Comparison of ENCODE assay signal across 10 mouse cellular contexts in genomic region chr9:83482176-83482949, GRCm38 (mm10). TPM values are rescaled to one million over a fixed set of nuclear protein-coding genes. Genes with fewer than 3 reads are reported as not detected.
DNase-seq lines count a peak whose midpoint lies in the region; ATAC-seq and TF ChIP-seq lines count a peak whose summit lies in the region.
"Had no signal": no experiment of that assay in that cellular context is flagged by ENCODE, and none has a peak within 500 bp of the region (broad histone marks: within the 10 kb centered on the region; RNA-seq: fewer than 3 reads in every experiment).

No protein-coding gene starts in this region.

- no peak overlapping the region for H3K4me2 ChIP-seq in midbrain, embryonic 11.5 days
- H3K4me2 ChIP-seq in midbrain, embryonic 16.5 days (ENCODE audit: low read length), result no peak overlapping the region
- H3K4me2 ChIP-seq in stomach, embryonic 15.5 days, result no peak overlapping the region

- H3K27ac ChIP-seq in heart, embryonic 10.5 days, result peak overlapping the region; percentile 63
- no peak overlapping the region for H3K27ac ChIP-seq in midbrain, embryonic 11.5 days (ENCODE audit: low read depth, low read length)
- no peak overlapping the region for H3K27ac ChIP-seq in midbrain, embryonic 16.5 days (ENCODE audit: low read length)
- H3K27ac ChIP-seq in stomach, embryonic 15.5 days, result no peak overlapping the region
- H3K27ac ChIP-seq in layer of hippocampus, adult 2 months, result no peak overlapping the region

- no peak overlapping the region for H3K4me3 ChIP-seq in heart, embryonic 10.5 days
- H3K4me3 ChIP-seq in midbrain, embryonic 11.5 days (ENCODE audit: low read depth, low read length), result no peak overlapping the region
- no peak overlapping the region for H3K4me3 ChIP-seq in midbrain, embryonic 16.5 days (ENCODE audit: low read depth, low read length)
- H3K4me3 ChIP-seq in stomach, embryonic 15.5 days (replicated peaks), result no peak overlapping the region
- no peak overlapping the region for H3K4me3 ChIP-seq in layer of hippocampus, adult 2 months

- intact Hi-C loops in heart, postnatal 10 days (cut with DNase I), result no loop called here

- H3K27me3 ChIP-seq in heart, embryonic 10.5 days (ENCODE audit: insufficient read depth, poor library complexity, severe bottlenecking), result no peaks in the 10 kb centered on the region
- H3K27me3 ChIP-seq in midbrain, embryonic 11.5 days (ENCODE audit: control insufficient read depth, insufficient read depth, low read length), result no peaks in the 10 kb centered on the region
- no peaks in the 10 kb centered on the region for H3K27me3 ChIP-seq in midbrain, embryonic 16.5 days (ENCODE audit: control insufficient read depth, insufficient read depth, low read depth, low read length)
- H3K27me3 ChIP-seq in stomach, embryonic 15.5 days (replicated peaks), result no peaks in the 10 kb centered on the region

- peak; percentile 75 for DNase-seq in heart, embryonic 10.5 days (ENCODE audit: low spot score)
- no peak for DNase-seq in heart, postnatal 10 days
- peak; percentile 82 for DNase-seq in midbrain, embryonic 11.5 days (ENCODE audit: low spot score, missing footprints)
- peak; percentile 28 for DNase-seq in forelimb bud, embryonic 11.5 days (ENCODE audit: low read depth, low spot score)
- DNase-seq in left cerebral cortex, adult 9 months (ENCODE audit: low spot score in 2 of 2), result no peak
- DNase-seq in layer of hippocampus, adult 2 months (ENCODE audit: low spot score in 2 of 2), result no peak
- DNase-seq: B cell, adult 2 months; cerebellum, postnatal 36 days had no signal

- peak; percentile 88 for ATAC-seq in midbrain, embryonic 11.5 days (ENCODE audit: low FRiP score)
- ATAC-seq in midbrain, embryonic 16.5 days, result no peak
- ATAC-seq in stomach, embryonic 15.5 days (ENCODE audit: insufficient read depth, low FRiP score, low read depth), result peak; percentile 35; the same call in 1 of the 2 replicates

- H3K4me1 ChIP-seq in heart, embryonic 10.5 days, result peaks cover 10% of the 10 kb centered on the region
- H3K4me1 ChIP-seq in midbrain, embryonic 11.5 days (ENCODE audit: control insufficient read depth, insufficient read depth, low read length), result no peaks in the 10 kb centered on the region
- no peaks in the 10 kb centered on the region for H3K4me1 ChIP-seq in midbrain, embryonic 16.5 days (ENCODE audit: control insufficient read depth, insufficient read depth, low read length)
- H3K4me1 ChIP-seq in stomach, embryonic 15.5 days, result no peaks in the 10 kb centered on the region

- 78% methylated on average over 4 of the region's 4 CpGs for WGBS in heart, embryonic 10.5 days
- WGBS in midbrain, embryonic 11.5 days, result 89% methylated on average over 4 of the region's 4 CpGs
- 82% methylated on average over 4 of the region's 4 CpGs for WGBS in midbrain, embryonic 16.5 days
- WGBS in stomach, embryonic 15.5 days, result 80% methylated on average over 4 of the region's 4 CpGs

- H3K9me3 ChIP-seq in heart, embryonic 10.5 days, result no peaks in the 10 kb centered on the region
- H3K9me3 ChIP-seq in midbrain, embryonic 11.5 days (ENCODE audit: control insufficient read depth, low read length), result no peaks in the 10 kb centered on the region
- H3K9me3 ChIP-seq in midbrain, embryonic 16.5 days (replicated peaks; ENCODE audit: control insufficient read depth, low read length, poor library complexity, severe bottlenecking), result no peaks in the 10 kb centered on the region
- no peaks in the 10 kb centered on the region for H3K9me3 ChIP-seq in stomach, embryonic 15.5 days

- no peak overlapping the region; the same call in 1 of the 2 replicates for H3K9ac ChIP-seq in midbrain, embryonic 11.5 days (ENCODE audit: low read length)
- H3K9ac ChIP-seq in midbrain, embryonic 16.5 days (ENCODE audit: low read depth, low read length), result no peak overlapping the region
- H3K9ac ChIP-seq in stomach, embryonic 15.5 days, result no peak overlapping the region

- no peaks in the 10 kb centered on the region for H3K36me3 ChIP-seq in heart, embryonic 10.5 days
- H3K36me3 ChIP-seq in midbrain, embryonic 11.5 days (ENCODE audit: control insufficient read depth, insufficient read depth, low read length), result no peaks in the 10 kb centered on the region
- H3K36me3 ChIP-seq in midbrain, embryonic 16.5 days (ENCODE audit: control insufficient read depth, insufficient read depth, low read length), result no peaks in the 10 kb centered on the region
- no peaks in the 10 kb centered on the region for H3K36me3 ChIP-seq in stomach, embryonic 15.5 days

- no peak for TF ChIP-seq CTCF in layer of hippocampus, adult 2 months (conservative IDR thresholded peaks at IDR 0.05)

RNA-seq across cellular contexts. Expression of gene Lca5, which starts 41.4 kb away (rescaled TPM):
- polyA plus RNA-seq in heart, embryonic 10.5 days (2016; fragmentation: Nextera tagmentation; extraction: Ambion mirVana), result 15.9 and 16.0 TPM in 2 replicates
- 1 to 10 TPM; 5.5 to 6.8 TPM for total RNA-seq in heart, postnatal 10 days (2021)
- polyA plus RNA-seq in midbrain, embryonic 11.5 days (2014; fragmentation: Nextera tagmentation; extraction: Ambion mirVana), result 23.6 and 25.1 TPM in 2 replicates
- 14.2 and 19.8 TPM in 2 replicates for polyA plus RNA-seq in midbrain, embryonic 16.5 days (2015; fragmentation: Nextera tagmentation; extraction: Ambion mirVana)
- polyA plus RNA-seq in stomach, embryonic 15.5 days (2015; fragmentation: Nextera tagmentation; extraction: Ambion mirVana), result 12.0 and 12.2 TPM in 2 replicates
- 10 to 100 TPM; 16.8 to 20.6 TPM for total RNA-seq in layer of hippocampus, adult 2 months (2021)

Comparison
In these comparisons a context has a peak if more than half of its experiments do, and no peak if none do; other contexts are left out.
1. DNase-seq: peak in heart, embryonic 10.5 days (single experiment), midbrain, embryonic 11.5 days (single experiment) and forelimb bud, embryonic 11.5 days (single experiment); none in heart, postnatal 10 days (0 of 2), left cerebral cortex, adult 9 months (0 of 2) and layer of hippocampus, adult 2 months (0 of 2).